Mouse (Mus musculus) left cerebral cortex, postnatal 10 days (tissue): ENCODE measurements around the gene Cracr2a. TPM values are rescaled to one million over a fixed set of nuclear protein-coding genes. Genes with fewer than 3 reads are reported as not detected.

ENCODE experiments used
- DNase-seq, 2 experiments: peaks; one replicate each; pipeline ENCODE4 v3.0.0; 2021 to 2022; ENCODE audit warnings: low spot score in 2 of 2, mixed read lengths in 1 of 2; ENCODE audit errors: extremely low spot score in 1 of 2
- intact Hi-C: fragments of 180-260 bp; cut with DNase I; formaldehyde crosslinking; loops from one replicate; pipeline ENCODE4 v1.15.1; 2025
- total RNA-seq, 2 experiments: library from RNA; stranded (reverse); gene quantifications; 2 replicates each; pipeline ENCODE4 v1.2.3; 2021

The Cracr2a gene
- total RNA-seq, 2 experiments from 2014 or later: 1.4 to 2.7 TPM

DNA sequence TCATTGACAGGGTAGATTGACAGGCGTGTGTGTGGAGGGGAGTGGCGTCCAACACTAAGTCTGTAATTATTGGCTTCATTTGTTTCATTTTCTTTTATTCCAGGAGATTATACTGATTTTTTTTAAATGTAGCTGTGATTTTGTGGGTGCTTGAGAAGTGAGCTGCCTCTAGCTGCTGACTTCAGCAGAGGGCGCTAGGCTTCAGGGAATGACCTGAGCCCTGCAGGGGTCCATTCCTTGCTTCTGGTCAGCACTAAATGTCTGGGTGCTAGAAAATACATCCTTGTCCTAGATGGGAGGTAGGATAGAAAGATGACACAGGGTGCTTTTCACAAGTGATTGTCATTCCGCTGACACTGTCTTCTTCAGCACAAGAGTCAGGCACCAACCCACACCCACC, 108.9 kb downstream of the Cracr2a start:
- intact Hi-C loops: no loop called here
- DNase-seq: no peak

DNA sequence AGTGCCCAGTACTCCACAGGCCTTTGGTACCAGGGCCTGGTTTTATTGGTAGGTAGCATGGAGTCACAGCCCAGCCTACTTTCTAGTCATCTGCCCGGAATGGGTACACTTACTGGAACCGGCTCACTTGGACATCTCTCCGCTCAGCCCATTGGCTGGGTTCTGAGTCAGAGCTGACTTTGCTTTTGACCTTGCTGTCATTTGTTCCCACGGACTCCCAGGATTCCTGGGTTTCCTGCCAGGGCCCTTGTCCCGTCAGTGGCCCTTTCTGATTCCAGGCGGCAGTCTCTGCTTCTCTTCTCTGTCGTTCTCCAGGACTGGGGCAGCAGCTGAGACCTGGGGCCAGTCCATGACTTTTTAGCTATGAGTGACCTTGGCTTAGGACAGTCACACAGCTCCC, 110.9 kb downstream of the Cracr2a start:
- intact Hi-C loops: no loop called here
- no peak for DNase-seq

DNA sequence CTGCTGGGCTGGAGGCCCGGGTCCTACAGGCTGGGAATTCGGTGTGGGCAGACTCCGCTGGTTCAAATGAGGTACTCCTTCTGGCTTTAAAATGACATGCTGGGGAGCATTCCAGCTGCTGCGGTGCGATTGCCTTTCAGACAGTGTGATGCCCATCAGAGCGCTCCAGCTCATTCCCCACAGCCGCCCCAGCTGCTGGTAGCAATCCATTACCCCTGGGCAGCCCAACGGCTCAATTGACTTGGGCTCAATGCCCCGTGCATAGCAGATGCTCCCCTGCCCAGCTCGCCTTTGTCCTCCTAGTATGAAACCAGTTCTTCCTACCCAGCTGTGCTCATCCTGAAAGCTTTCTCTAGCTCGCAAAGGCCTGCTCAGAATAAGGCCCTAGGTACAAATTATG, 115.7 kb downstream of the Cracr2a start:
- intact Hi-C loops: no loop called here
- no peak for DNase-seq

DNA sequence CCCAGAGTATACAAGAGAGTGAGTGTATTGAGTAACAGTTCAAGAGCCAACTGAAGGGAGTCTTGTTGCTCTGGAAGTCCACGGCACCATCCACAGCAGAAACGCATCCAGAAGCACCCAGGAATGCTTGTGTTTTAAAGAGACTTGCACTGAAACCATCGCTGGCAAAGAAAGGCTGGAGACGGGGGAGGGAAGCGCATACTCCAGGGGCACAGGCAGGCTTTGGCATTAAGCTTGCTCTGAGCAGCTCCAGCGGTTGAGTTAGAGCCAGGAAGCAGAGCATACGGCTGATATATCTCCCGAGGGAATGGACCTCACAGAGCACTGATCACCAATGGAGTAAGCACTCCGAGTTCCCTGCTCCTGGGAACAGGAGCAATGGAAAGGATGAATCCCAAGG, 117.2 kb downstream of the Cracr2a start:
- intact Hi-C loops: no loop called here
- no peak for DNase-seq

DNA sequence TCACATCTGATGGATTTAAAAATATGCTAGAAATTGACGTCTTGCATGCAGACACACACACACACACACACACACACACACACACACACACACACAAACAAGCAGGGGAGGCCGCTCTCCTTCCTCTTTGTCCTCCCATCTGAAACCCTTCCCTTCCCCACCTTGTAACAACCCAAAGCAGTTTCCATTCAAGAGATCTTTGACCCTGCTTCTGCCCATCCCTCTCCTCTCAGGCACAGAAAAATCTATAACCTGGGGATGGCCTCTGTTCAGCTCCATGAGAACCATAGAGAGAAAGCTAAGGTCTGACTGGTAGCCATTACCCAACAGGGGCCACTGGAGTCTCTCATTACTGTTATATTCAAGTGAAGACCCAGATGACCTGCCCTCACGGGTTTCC, 117.9 kb downstream of the Cracr2a start:
- DNase-seq: no peak
- intact Hi-C loops: no loop called here

DNA sequence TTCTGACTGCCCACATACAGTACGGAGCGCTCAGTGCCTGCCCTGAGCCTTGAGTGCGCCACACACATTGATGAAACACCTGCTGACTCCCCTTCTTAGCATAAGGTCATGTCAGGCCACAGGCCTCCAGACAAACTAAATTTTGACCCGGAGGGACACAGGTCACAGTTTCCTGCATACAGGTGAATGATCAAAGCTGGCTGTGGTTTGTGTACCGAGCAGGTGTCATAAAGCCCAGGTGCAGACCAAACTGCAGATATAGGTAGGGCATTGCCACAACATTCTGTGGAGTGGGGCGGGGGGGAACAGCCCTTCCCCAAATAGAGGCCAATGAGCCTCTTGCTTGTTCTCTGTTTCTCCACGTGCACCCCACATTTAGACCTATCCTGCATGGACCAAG, 119.6 kb downstream of the Cracr2a start:
- no peak for DNase-seq
- intact Hi-C loops: no loop called here

DNA sequence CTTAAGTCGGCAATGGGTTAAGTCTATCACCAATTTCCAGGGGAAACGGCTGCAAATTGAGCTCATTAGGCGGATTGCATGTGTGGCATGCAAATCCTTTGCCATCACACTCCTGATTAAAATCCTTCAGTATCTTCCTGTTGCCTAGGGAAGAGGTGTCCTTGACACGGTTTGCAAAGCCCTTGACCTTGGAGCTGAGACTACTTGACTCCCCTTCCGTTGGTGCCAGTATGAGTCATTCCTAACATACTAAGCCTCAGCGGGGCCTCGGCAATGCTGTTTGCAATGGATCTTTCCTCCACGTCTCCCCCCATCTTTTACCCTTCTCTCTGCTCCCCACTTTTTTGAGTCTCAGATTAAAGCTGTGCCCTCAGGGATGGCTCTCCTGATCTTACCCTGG, 122.4 kb downstream of the Cracr2a start:
- DNase-seq: no peak
- intact Hi-C loops: no loop called here

DNA sequence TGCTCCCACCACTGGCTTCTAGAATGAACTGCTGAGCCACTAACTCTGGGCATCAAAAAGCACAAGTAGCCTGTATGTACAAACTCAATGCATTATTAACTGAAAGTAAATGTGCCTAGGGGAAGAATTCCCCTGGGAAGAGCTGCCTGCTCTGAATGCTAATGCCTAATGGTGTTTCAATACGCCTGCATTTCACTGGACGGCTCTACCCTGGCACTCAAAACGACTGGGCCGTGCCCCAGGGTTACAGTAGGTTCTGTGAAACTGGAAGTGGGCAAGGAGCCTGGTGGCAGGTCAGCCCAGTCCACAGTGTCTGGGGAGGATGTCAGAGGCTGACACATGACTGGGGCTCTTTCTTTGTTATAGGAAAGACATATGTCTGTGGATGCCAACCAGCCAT, 123.8 kb downstream of the Cracr2a start:
- DNase-seq: no peak
- intact Hi-C loops: no loop called here

DNA sequence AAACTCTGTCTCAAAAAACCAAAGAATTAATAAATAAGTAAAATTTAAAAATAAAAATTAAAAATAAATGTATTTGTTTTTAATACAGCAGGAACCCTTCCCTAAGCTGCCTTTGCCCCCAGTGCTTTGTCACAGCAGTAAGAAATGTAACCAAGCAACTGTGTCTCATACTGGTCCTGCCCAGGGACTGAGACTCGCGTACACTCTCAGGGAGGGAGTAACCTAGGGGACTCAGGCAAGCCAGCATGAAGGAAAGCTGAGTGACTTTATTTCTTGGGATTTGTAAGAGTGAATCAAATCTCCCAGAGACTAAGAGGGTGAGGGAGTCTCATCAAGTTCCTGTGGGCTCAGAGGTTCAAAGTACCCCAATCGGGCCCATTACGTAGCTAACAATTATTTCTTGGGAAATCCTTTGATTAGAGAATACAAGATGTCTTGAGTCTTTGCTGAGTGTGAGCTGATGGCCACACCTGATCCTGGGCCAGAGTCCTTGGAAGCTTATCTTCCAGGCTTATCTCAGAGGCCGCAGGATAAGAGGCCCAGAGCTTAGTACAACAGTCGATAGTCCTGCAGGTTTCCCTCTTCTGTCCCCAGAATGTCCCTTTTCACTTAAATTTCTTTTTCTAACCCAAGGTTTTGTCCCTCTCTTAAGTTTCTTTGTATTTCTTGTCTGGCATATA, 126.2 kb downstream of the Cracr2a start:
- intact Hi-C loops: no loop called here
- DNase-seq: no peak

DNA sequence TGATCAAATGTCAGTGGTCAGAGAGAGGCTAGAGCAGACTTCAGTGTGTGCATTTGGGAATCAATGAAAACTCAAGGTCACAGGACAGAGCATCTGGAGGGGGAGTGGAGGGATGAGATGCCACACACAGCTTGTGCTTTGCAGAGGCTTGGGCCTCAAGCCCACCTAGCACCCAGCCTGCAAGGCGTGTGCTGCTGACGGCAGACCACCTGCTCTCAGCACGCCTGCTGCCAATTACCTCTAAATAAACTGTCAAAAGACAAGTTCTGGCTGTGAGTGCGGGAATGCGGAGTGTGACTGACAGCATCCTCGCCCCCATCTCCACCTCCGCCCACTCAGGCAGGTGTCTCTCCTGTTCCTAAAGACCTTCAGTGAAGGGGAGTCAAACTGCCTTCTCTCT, 131.2 kb downstream of the Cracr2a start:
- DNase-seq: no peak
- intact Hi-C loops: no loop called here

DNA sequence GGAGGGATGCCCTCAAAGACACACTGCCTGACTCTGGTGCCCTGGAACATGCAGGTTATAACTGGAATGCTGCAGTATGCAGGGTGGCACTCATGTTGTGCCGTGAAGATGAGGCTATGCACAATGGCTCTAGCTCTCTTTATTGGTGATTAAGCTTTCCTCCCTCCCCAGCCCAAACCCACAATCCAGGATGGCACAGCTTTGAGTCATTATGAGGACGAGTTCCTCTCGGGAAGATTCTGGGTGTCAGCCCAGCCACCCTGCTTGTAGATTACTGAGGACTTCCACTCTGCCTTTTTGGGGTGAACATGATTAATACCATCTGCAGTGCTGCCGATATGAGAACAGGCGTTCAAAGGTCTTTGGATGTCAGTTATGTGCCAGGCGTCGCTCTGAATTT, 132.5 kb downstream of the Cracr2a start:
- intact Hi-C loops: no loop called here

DNA sequence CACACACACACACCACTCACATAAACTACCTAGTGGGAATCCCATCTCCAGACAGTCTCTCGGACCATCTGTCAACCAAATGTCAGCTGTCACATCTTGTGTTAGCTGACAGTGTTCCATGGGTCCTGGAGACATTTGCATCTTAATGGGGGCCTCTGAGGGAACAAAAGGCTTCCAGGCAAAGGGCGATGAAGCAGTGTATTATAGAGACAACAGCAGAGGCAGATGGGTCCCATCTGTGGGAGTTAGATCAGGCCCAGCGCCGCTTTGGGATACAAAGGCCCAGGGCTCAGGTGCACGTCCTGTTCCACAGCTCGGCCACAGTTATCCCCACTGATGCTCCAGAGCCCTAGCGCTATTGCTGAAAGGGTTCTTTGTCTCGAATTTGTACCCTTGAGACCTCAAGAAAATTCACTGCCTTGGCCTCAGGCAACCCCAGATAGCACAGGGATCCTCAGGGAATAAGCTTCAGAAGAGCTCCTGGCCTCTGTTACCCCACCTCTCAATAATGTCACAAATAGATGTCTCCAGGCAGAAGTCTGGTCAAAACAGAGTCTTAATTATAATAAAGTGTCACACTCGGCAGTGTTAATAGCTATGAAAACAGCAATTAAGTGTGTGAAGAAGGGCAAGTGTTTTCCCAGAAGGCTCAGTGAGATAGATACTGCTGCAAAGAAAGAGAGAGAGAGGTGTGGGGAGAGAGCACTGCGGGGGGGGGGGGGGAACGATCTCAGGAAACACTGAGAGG, 140.1 kb downstream of the Cracr2a start:
- no peak for DNase-seq
- intact Hi-C loops: no loop called here

More for the DNA sequence above, 132.5 kb downstream of the Cracr2a start:
- no peak for DNase-seq

DNA sequence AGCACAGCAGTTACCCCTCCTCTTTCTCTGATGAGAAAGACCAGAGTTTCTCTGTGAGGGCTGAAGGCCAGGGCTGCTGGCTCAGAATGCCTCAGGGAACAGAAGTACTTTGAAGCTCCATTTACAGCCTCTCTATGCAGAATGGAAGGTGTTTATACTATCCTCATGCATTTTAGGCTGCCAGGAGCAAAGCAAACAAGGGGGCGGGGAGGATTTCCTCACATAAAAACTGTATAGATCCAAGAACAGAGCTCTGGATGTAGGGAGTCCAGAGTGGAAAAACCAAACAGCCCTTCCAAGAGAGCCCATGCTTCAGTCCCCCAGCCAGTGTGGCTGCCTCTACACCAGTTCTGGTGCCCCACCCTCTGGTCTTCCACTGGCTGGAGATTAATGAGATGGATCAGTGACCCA, 147.1 kb downstream of the Cracr2a start:
- no peak for DNase-seq
- intact Hi-C loops: no loop called here

DNA sequence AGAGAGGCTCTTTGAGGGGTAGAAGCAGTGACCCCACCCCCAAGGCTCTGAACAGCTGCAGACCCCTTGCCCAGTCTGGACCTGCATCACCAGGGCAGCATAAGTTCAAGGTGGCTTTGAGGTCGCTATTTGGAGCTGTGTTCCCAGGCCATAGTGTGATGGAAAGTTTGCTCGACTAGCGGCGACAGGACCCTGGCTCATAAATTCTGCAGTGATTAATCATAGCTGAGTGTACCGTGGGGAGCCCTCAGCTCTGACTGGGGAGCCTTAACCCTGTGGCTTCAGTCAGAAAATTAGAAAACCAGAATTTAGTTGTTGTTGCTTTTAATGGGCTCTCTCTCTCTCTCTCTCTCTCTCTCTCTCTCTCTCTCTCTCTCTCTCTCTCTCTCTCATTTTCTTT, 153.8 kb downstream of the Cracr2a start:
- intact Hi-C loops: no loop called here
- no peak for DNase-seq

DNA sequence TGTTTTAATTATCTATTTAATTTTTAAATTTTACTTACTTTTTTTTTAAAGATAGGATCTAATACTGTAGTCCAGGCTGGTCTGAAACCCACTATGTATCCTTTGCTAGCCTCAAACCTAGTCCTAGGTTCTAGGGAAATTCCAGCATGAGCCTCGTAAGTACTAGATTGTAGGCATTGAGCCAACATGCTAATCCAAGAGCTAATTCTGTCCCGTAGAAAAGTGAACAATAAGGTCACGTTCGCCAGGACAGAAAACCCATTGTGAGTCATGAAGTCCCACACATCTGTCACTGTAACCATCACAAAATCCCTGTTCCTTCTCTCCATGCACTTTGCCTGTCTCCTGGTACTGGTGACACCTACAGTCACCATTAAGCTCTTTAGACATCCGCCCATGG, 154.3 kb downstream of the Cracr2a start:
- no peak for DNase-seq
- intact Hi-C loops: no loop called here

DNA sequence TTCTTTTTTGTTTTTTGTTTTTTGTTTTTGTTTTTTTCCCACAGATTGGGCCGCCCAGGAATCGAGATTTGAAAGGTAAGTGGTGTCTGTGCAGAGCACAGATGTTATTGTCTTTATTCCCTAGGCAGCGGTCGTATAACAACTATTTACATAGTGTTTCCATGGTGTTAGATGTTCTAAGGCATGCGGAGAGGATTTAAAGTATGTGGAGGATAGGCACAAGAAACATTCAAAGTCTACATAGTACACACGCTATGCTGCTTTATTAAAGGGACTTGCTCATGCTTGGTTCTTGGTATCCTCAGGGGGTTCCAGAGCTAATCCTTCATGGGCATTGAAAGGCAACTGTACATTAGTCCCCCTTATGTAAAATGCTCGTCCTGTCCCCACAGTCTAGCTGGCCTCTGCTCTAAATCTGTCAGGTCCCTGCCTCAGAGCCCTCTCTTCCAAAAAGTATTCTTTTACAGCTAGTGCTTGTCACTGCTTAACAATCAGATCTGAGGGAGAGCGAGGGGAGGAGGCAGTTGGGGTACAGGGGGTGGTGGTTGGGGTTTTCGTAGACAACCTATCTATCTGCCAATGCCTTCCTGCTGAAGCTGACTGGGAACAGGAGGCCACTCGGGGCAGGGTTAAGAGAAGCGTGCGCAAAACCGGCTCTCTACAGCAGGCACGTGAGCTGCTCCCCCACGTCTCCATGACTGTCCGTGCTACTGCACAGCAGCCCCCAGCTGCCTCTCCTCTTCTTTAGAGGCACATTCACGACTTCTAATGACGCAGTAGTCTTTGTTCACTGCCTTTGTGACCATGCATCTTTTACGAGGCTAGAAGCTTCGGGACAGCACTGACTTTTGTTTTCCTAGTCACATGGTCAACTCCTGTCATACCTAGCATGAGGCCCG, 156.3 kb downstream of the Cracr2a start:
- intact Hi-C loops: no loop called here
- DNase-seq: no peak

DNA sequence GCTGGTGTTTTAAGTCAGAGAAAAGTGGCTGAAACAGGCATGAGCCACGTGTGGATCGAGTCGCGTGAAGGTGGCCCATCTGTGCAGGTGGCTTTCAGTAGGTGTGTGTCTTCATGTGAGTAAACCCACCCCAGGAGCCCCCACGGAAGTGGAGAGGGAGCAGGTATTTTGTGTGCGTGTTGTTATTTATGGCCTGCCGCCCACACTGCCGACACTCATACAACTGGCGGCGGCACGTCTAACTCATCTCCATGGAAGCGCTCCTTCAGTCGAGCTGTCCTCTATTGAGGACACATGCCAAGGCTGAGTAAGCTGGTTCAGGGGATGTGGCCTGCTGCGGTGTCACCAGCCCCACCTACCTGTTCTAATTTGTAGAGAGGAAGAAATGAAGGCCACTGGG, 158.7 kb downstream of the Cracr2a start:
- no peak for DNase-seq
- intact Hi-C loops: loop anchor here (5.0 kb wide), 1 partner anchor 47 kb away; the partner anchor contains the start of gene Prmt8

DNA sequence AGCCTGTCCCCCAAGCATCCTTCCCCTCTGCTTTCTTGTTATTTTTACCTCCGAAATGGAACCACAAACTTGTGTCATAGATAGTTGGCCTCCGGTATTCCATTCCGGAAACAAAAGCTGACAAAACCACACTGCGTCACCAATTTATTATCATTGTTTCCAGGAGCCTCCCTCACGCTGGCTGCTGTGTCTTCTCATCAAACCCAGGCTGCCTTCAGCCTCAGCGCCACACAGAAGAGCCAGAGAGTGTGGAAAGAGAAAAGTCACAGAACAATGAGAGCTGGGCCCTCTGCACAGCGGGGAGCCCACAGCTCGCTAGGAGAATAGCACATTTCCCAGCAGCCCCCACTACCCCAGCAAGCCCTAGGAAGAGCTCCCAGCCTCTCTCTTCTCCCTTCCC, 162.0 kb downstream of the Cracr2a start:
- intact Hi-C loops: loop anchor here (5.0 kb wide), 1 partner anchor 44 kb away; the partner anchor contains the start of gene Prmt8
- DNase-seq: no peak
